Mouse (Mus musculus): ENCODE measurements at regions not wholly inside any gene's neighbourhood (a gene's known extent, or its start where the extent isn't known, plus 50 kb on each side); places are given as distances from the start of the nearest gene placed in this dataset.

DNA sequence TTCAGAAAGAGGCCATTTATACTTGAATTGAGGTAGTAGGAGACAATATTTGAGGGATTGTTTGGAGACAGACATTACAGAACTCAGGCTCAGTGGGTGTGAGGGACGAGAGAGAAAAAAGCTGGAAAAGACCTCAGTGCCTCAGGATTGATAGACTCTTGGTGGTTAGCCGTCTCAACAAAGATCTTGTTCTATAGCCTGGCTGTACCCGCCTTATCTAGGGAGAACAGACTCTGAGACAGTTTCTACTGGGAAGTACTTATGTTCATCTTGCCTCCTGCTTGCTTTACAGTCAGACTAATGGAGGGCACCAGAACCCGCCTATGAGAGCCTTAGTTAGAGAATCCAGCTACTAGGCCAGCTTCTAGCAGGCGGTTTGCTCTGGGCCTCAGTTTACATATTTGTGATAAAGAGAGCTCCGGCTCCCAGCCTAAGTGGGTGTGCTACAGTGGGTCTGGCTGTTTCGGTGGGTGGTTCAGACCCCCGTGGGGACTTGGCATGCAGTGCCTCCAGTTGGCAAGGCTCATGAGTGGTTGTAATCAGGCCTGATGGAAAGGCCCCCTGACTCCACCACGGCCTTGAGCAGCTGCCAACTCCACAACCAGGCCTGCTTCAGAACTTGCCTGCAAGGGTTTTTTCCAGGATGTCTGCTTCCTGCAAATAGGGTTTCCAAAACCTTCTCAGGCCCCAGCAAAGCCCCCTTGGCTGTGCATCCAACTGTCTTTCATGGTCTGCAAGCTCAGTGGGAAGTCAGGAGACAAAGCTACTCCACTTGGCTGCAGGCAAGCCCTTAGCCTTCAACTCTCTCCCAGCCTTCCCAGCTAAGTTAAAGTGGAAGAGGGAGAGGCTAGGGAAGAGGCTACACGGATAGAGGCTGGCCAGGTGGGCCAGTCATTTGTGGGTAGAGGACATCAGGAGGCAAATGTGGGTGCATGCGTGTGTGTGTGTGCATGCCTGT is 124.1 kb downstream of the Zfp36l1 start:
- TF ChIP-seq CTCF (IDR thresholded peaks at IDR 0.05; ENCODE audit: low read depth, low read length) (no peak), POLR2A (IDR thresholded peaks at IDR 0.05; ENCODE audit: extremely low read depth, insufficient read depth, low read length) (no peak)
